Mouse (Mus musculus): ENCODE measurements around the gene Tmem98. TPM values are rescaled to one million over a fixed set of nuclear protein-coding genes. Genes with fewer than 3 reads are reported as not detected.

The Tmem98 gene
- total and polyA plus RNA-seq, 2 experiments from 2014 or later, result 19.8 to 20.6 TPM

DNA sequence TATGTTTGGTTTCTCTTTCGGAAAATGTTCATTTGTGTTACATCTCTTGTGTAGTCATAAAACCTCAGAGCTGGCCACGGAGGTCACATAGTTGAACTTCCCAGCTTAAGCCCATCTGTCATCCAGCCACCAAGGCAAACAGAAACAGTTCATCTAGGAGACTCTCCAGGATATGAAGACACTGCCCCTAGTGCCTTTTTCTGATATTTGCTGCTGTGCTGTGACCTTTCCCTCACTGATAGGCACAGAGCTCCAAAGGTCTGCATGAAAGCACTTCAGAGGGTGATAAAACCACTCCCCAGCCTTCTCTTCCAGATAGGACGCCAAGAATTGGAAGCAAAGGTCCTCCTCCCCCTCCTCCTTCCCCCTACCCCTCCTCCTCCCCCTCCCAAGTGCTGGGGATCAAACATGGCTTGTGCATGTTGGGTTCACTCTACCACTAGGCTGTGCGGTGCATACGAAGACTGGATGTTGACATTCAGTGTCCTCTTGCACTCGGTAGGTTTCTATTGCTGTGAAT is 1.4 kb upstream of the Tmem98 start:
- TF ChIP-seq CTCF (IDR thresholded peaks at IDR 0.05; ENCODE audit: low read depth), result no peak
- H3K4me2 ChIP-seq (ENCODE audit: low read depth, low read length), result no peak overlapping the region
- H3K36me3 ChIP-seq (ENCODE audit: insufficient read depth, low read length), result no peaks in the 10 kb centered on the region
- no peak for DNase-seq (ENCODE audit: low spot score)
- H3K4me3 ChIP-seq (ENCODE audit: low read length), result no peak overlapping the region
- H3K4me1 ChIP-seq (ENCODE audit: insufficient read depth, low read length), result peaks cover 5% of the 10 kb centered on the region
- WGBS, result 70% methylated on average over 6 of the region's 6 CpGs
- H3K27ac ChIP-seq, result no peak overlapping the region
- H3K27me3 ChIP-seq (ENCODE audit: insufficient read depth, low read length), result no peaks in the 10 kb centered on the region
- H3K9me3 ChIP-seq (ENCODE audit: low read length), result no peaks in the 10 kb centered on the region
- ATAC-seq, result no peak
- H3K9ac ChIP-seq (replicated peaks; ENCODE audit: low read length), result no peak overlapping the region

DNA sequence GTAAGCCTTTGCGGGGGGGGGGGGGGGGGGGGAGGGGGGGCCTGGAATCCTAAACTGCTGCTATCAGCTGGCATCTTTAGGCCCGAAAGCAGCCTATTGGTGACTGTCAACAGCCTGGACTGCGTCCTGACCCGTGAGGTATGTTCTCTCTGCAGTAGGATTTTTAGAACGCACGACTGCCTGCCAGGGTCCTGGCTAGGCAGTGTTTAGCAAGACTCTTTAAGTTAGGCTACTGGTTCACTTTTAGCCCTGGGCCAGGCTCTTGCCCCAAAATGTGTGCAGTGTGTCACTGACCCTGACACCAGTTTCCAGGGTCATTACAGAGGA is 346 bp upstream of the Tmem98 start:
- DNase-seq (ENCODE audit: low spot score), result no peak
- no peak for TF ChIP-seq CTCF (IDR thresholded peaks at IDR 0.05; ENCODE audit: low read depth)
- Histone ChIP-seq H3K9ac (replicated peaks; ENCODE audit: low read length) (no peak overlapping the region; the same call in 1 of the 2 replicates), H3K4me2 (ENCODE audit: low read depth, low read length) (peak overlapping the region; percentile 94), H3K27me3 (ENCODE audit: insufficient read depth, low read length) (no peaks in the 10 kb centered on the region), H3K36me3 (ENCODE audit: insufficient read depth, low read length) (no peaks in the 10 kb centered on the region), H3K4me1 (ENCODE audit: insufficient read depth, low read length) (peaks cover 5% of the 10 kb centered on the region), H3K4me3 (ENCODE audit: low read length) (peak overlapping the region; percentile 50), H3K27ac (no peak overlapping the region), H3K9me3 (ENCODE audit: low read length) (no peaks in the 10 kb centered on the region)
- WGBS, result 38% methylated on average over 6 of the region's 6 CpGs
- no peak for ATAC-seq

DNA sequence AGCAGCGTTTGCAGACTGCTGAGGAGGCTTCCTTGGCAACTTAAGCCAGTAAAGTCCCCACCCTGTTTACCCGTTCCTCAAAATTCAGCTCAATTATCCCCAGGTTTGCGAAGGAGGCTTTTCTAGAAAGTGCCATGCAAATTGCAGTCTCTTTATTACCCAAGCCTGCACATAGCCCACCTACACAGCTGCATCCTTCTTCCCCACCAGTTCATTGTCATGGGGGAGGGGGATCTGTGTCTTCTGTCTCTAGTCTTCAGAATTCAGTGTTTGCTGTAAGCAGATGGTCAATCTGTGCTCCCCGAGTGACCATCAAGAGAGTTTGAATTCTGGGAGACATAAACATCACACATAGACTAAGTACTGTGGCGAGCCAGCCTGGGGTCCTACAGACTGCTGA is 1.2 kb downstream of the Tmem98 start:
- Histone ChIP-seq H3K36me3 (ENCODE audit: insufficient read depth, low read length) (no peaks in the 10 kb centered on the region), H3K9me3 (ENCODE audit: low read length) (no peaks in the 10 kb centered on the region), H3K4me2 (ENCODE audit: low read depth, low read length) (peak overlapping the region; percentile 94), H3K9ac (replicated peaks; ENCODE audit: low read length) (0 out of 2 replicates have a peak overlapping the region, but pooled peaks have one; percentile 15), H3K4me1 (ENCODE audit: insufficient read depth, low read length) (peaks cover 5% of the 10 kb centered on the region), H3K27me3 (ENCODE audit: insufficient read depth, low read length) (no peaks in the 10 kb centered on the region), H3K27ac (no peak overlapping the region), H3K4me3 (ENCODE audit: low read length) (peak overlapping the region; percentile 50)
- ATAC-seq, result no peak
- TF ChIP-seq CTCF (IDR thresholded peaks at IDR 0.05; ENCODE audit: low read depth), result no peak
- WGBS, result 23% methylated on average over 5 of the region's 5 CpGs
- DNase-seq (ENCODE audit: low spot score), result no peak

DNA sequence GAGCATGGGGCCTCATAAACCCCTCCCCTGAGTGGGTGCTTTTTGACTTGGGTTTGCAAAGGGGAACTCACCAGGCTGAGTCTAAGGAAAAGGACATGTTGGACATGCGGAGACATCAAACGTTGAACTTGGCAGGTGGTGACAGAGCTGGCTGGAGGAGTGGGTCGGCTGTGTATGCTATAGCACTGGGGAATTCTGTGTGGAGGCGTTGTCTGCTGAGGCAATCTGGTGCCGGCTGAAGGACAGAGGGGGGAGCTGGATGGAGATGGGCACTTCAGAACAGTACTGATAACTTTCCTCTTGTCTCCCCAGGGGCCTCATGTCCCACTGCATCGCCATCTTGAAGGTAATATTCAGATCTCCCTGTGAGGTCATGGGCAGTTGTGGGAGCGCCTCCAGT is 5.4 kb downstream of the Tmem98 start:
- H3K27me3 ChIP-seq (ENCODE audit: insufficient read depth, low read length), result no peaks in the 10 kb centered on the region
- H3K4me2 ChIP-seq (ENCODE audit: low read depth, low read length), result no peak overlapping the region
- no peak overlapping the region for H3K4me3 ChIP-seq (ENCODE audit: low read length)
- WGBS, result 86% methylated on average over 7 of the region's 7 CpGs
- ATAC-seq, result no peak
- no peaks in the 10 kb centered on the region for H3K36me3 ChIP-seq (ENCODE audit: insufficient read depth, low read length)
- H3K27ac ChIP-seq, result no peak overlapping the region
- TF ChIP-seq CTCF (IDR thresholded peaks at IDR 0.05; ENCODE audit: low read depth), result no peak
- DNase-seq (ENCODE audit: low spot score), result no peak
- H3K9ac ChIP-seq (replicated peaks; ENCODE audit: low read length), result no peak overlapping the region
- no peaks in the 10 kb centered on the region; the same call in 1 of the 2 replicates for H3K4me1 ChIP-seq (ENCODE audit: insufficient read depth, low read length)
- H3K9me3 ChIP-seq (ENCODE audit: low read length), result no peaks in the 10 kb centered on the region

DNA sequence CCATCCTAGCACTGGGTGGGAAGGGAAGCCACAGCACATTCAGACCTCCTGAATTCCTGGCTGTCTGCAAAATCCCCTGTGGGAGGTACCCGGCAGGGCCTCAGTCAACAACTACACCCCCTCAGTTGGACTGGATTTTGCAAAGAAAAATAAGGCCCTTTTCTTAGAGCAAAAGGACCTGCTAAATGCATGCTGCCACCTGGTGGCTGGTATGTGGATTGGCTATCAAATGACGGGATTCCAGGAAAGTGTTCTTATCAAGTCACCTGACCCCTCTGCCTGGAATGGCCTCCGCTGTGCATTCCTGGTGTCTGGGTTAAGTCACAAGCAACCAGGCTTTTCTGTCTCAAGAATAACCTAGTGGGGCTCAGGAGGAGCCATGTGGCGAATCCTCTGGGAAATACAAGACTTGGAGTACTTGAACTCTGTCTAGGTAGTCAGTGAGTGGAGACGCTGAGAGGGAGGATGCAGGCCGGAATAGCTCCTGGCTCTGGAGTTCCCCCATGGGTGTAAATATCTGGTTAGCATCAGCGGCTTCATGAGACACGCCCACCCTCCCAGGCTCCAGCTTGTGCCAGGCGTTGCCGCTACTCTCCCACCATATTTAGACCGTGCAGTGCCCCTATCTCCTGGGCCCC is 8.2 kb downstream of the Tmem98 start:
- Histone ChIP-seq H3K36me3 (ENCODE audit: insufficient read depth, low read length) (no peaks in the 10 kb centered on the region), H3K4me1 (ENCODE audit: insufficient read depth, low read length) (no peaks in the 10 kb centered on the region; the same call in 1 of the 2 replicates), H3K4me2 (ENCODE audit: low read depth, low read length) (no peak overlapping the region), H3K9ac (replicated peaks; ENCODE audit: low read length) (no peak overlapping the region), H3K27me3 (ENCODE audit: insufficient read depth, low read length) (no peaks in the 10 kb centered on the region), H3K9me3 (ENCODE audit: low read length) (no peaks in the 10 kb centered on the region), H3K27ac (no peak overlapping the region), H3K4me3 (ENCODE audit: low read length) (no peak overlapping the region)
- ATAC-seq (peak; percentile 29; the same call in 1 of the 2 replicates), DNase-seq (ENCODE audit: low spot score) (peak; percentile 88)
- peak; percentile 94 for TF ChIP-seq CTCF (IDR thresholded peaks at IDR 0.05; ENCODE audit: low read depth)
- 49% methylated on average over 11 of the region's 11 CpGs for WGBS

DNA sequence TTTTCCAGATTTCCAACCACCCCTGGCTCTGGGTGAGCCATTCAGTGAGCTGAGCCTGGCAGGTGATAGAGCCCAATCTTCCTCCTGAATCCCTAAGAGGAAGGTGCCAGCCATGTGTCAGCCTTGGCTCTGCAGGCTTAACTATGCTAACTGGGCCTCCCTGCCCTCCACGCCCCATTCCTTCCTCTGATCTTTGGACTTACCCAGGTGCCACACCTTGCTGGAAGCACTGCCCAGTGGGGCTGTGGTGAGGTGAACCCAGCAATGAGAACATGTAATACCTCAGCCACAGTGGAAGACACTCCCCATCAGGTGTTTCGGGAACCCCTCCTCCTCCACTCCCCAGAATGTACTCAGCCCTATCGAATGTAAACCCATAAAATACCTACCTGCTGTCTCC is 10.1 kb downstream of the Tmem98 start:
- Histone ChIP-seq H3K27ac (no peak overlapping the region), H3K4me2 (ENCODE audit: low read depth, low read length) (no peak overlapping the region), H3K9ac (replicated peaks; ENCODE audit: low read length) (no peak overlapping the region), H3K9me3 (ENCODE audit: low read length) (no peaks in the 10 kb centered on the region), H3K36me3 (ENCODE audit: insufficient read depth, low read length) (no peaks in the 10 kb centered on the region), H3K4me3 (ENCODE audit: low read length) (no peak overlapping the region), H3K4me1 (ENCODE audit: insufficient read depth, low read length) (no peaks in the 10 kb centered on the region; the same call in 1 of the 2 replicates), H3K27me3 (ENCODE audit: insufficient read depth, low read length) (no peaks in the 10 kb centered on the region)
- no peak for TF ChIP-seq CTCF (IDR thresholded peaks at IDR 0.05; ENCODE audit: low read depth)
- no peak for ATAC-seq
- no peak for DNase-seq (ENCODE audit: low spot score)
- WGBS, result 93% methylated on average over 3 of the region's 3 CpGs

DNA sequence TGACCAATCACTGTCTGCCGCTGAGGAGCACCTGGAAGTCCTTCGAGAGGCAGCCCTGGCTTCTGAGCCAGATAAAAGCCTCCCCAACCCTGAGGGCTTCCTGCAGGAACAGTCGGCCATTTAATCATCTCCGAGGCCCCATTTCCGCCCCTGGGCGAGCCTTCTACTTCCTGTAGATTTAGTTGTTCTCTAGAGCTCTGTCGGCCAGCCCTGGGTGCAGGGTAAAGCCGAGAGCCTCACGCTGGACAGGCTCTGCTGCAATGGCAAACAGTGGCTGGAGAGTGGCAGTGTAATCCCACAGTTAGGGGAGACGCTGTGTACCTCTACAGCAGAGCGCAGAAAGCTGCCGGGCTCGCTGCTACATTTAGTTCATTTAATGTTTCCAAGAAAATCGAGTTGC is 11.3 kb downstream of the Tmem98 start:
- DNase-seq (ENCODE audit: low spot score) (peak; percentile 73), ATAC-seq (no peak)
- Histone ChIP-seq H3K9ac (replicated peaks; ENCODE audit: low read length) (no peak overlapping the region), H3K4me1 (ENCODE audit: insufficient read depth, low read length) (no peaks in the 10 kb centered on the region; the same call in 1 of the 2 replicates), H3K4me2 (ENCODE audit: low read depth, low read length) (no peak overlapping the region), H3K4me3 (ENCODE audit: low read length) (no peak overlapping the region), H3K9me3 (ENCODE audit: low read length) (no peaks in the 10 kb centered on the region), H3K27ac (no peak overlapping the region), H3K27me3 (ENCODE audit: insufficient read depth, low read length) (no peaks in the 10 kb centered on the region), H3K36me3 (ENCODE audit: insufficient read depth, low read length) (no peaks in the 10 kb centered on the region)
- WGBS, result 68% methylated on average over 14 of the region's 14 CpGs
- TF ChIP-seq CTCF (IDR thresholded peaks at IDR 0.05; ENCODE audit: low read depth), result peak; percentile 71

Data from hindbrain, postnatal 0 days (tissue).